Mouse (Mus musculus): ENCODE measurements around the gene Lifr. TPM values are rescaled to one million over a fixed set of nuclear protein-coding genes. Genes with fewer than 3 reads are reported as not detected.

The Lifr gene
- polyA plus RNA-seq, 1 experiment from 2014 or later = 20.4 TPM

DNA sequence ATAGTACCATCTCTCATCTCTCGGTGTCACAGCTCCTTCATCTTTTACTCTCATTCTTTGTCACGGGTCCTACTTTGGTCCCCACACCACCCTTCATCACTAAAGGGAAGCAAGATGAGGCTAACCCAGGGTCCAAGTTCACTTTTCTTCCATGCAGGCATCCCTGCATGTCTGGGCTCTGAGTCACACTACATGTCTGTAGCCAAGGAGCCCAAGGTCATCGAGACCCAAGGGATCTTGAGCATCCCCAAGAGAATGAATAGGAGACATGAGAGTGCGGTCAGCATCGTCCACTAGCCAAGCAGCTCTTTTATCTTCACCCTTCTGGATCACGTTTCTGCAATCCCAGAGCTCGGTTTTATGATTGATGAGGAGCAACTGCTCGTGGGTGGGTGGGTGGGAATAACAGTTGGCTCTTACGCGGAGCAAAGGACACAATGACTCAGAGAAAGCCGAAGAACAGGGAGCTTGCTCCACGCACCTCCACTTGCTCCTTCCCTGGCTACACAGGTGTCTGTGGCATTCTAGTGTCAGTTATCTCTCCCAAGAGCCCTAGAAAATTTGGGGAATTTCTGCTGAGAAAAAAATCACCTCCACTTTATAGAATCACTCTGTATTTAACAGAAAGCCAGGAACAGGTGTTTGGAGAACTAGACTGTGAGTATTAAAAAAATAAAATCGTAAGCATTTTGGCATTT, 143.1 kb downstream of the Lifr start:
- H3K9ac ChIP-seq (ENCODE audit: low read length) = no peak overlapping the region
- H3K9me3 ChIP-seq (replicated peaks; ENCODE audit: control insufficient read depth, low read length) = no peaks in the 10 kb centered on the region
- no peaks in the 10 kb centered on the region for H3K27me3 ChIP-seq (ENCODE audit: control insufficient read depth, insufficient read depth, low read length)
- H3K27ac ChIP-seq (ENCODE audit: low read length) = no peak overlapping the region
- no peak overlapping the region for H3K4me2 ChIP-seq (ENCODE audit: low read depth, low read length)
- peaks cover 3% of the 10 kb centered on the region; the same call in 1 of the 2 replicates for H3K4me1 ChIP-seq (ENCODE audit: control insufficient read depth, insufficient read depth, low read length)
- no peak for ATAC-seq (ENCODE audit: insufficient read depth, low FRiP score)
- WGBS = 73% methylated on average over 13 of the region's 13 CpGs
- H3K4me3 ChIP-seq (replicated peaks; ENCODE audit: low read length) = no peak overlapping the region
- no peaks in the 10 kb centered on the region for H3K36me3 ChIP-seq (ENCODE audit: control insufficient read depth, insufficient read depth, low read length)

DNA sequence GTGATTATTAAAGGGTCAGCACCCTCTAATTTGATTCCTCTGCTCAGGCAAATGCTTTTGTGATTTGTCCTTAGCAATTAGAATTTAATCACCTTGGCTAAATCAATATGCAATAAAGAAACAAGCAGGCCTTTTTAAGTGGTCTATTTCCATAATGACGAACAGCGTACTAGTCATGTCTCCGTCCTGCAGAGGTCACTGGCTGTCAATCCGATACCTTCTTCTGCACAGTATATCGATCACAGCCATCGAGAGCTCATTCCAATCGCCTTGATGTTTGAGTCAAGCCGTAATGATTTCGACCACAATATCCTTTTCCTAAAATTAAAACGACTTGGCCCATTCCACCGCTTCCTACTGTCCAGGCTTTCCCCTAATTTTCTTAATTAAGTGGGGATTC, 149.5 kb downstream of the Lifr start:
- H3K9me3 ChIP-seq (replicated peaks; ENCODE audit: control insufficient read depth, low read length) = no peaks in the 10 kb centered on the region
- H3K9ac ChIP-seq (ENCODE audit: low read length) = no peak overlapping the region
- no peak overlapping the region for H3K27ac ChIP-seq (ENCODE audit: low read length)
- H3K36me3 ChIP-seq (ENCODE audit: control insufficient read depth, insufficient read depth, low read length) = no peaks in the 10 kb centered on the region
- WGBS = 91% methylated on average over 11 of the region's 11 CpGs
- H3K4me1 ChIP-seq (ENCODE audit: control insufficient read depth, insufficient read depth, low read length) = no peaks in the 10 kb centered on the region
- no peak overlapping the region for H3K4me3 ChIP-seq (replicated peaks; ENCODE audit: low read length)
- ATAC-seq (ENCODE audit: insufficient read depth, low FRiP score) = no peak
- no peak overlapping the region for H3K4me2 ChIP-seq (ENCODE audit: low read depth, low read length)
- H3K27me3 ChIP-seq (ENCODE audit: control insufficient read depth, insufficient read depth, low read length) = no peaks in the 10 kb centered on the region

DNA sequence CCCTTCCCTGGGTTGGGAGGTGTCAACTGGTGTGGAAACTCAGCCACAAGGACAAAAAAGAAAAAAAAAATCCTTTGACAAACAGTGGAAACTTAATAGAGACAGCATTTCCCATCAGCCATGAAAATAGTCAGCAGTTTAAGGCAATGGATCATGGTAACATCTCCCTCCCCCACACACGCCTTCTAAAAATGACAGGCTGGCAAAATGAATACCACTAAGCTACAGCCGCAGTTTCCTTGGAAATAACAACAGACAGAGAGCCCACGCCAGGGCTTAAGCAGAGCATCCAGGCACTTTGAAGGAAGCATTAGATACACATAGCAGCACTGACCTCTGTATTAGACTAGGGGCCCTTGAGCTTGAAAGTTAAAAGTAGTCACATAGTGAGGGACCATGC, 150.5 kb downstream of the Lifr start:
- no peaks in the 10 kb centered on the region for H3K4me1 ChIP-seq (ENCODE audit: control insufficient read depth, insufficient read depth, low read length)
- no peaks in the 10 kb centered on the region for H3K27me3 ChIP-seq (ENCODE audit: control insufficient read depth, insufficient read depth, low read length)
- ATAC-seq (ENCODE audit: insufficient read depth, low FRiP score) = no peak
- no peak overlapping the region for H3K4me2 ChIP-seq (ENCODE audit: low read depth, low read length)
- 60% methylated on average over 3 of the region's 3 CpGs for WGBS
- H3K27ac ChIP-seq (ENCODE audit: low read length) = no peak overlapping the region
- no peak overlapping the region for H3K4me3 ChIP-seq (replicated peaks; ENCODE audit: low read length)
- no peak overlapping the region for H3K9ac ChIP-seq (ENCODE audit: low read length)
- H3K9me3 ChIP-seq (replicated peaks; ENCODE audit: control insufficient read depth, low read length) = no peaks in the 10 kb centered on the region
- no peaks in the 10 kb centered on the region for H3K36me3 ChIP-seq (ENCODE audit: control insufficient read depth, insufficient read depth, low read length)

DNA sequence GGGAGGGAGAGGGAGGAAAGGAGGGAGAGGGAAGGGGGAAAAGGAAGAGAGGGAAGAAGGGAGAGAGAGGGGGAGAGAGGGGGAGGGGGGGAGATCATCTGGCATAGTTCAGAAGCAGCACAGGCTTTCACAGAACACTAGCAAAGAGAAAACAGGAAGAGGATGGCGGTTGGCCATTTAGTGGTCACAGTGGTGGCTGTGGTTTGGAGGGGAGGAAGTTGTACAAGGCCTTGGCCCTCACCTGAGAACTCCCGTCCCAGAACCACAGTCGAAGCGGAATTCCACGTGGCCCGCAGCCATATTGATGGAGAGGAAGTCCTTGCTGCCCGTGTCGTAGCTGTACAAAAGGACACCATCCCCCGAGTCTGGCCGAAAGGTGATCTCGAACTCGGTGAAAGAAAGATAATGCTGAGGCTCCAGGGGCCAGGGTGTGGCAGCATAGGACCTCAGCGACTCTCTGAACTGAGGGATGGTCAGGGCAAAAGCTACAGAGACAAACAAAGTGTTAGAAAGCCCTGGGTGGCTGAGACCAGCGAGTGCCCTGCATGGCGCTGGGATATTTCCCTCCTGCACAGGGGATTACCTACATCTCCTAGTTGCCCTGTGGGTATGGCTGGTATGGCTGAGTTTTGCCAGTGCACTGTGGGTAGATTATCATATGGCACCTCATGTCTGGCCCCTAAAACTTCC, 151.9 kb downstream of the Lifr start:
- Histone ChIP-seq H3K36me3 (ENCODE audit: control insufficient read depth, insufficient read depth, low read length) (no peaks in the 10 kb centered on the region), H3K4me2 (ENCODE audit: low read depth, low read length) (no peak overlapping the region), H3K9ac (ENCODE audit: low read length) (no peak overlapping the region), H3K27me3 (ENCODE audit: control insufficient read depth, insufficient read depth, low read length) (no peaks in the 10 kb centered on the region), H3K27ac (ENCODE audit: low read length) (no peak overlapping the region), H3K9me3 (replicated peaks; ENCODE audit: control insufficient read depth, low read length) (no peaks in the 10 kb centered on the region), H3K4me3 (replicated peaks; ENCODE audit: low read length) (no peak overlapping the region), H3K4me1 (ENCODE audit: control insufficient read depth, insufficient read depth, low read length) (no peaks in the 10 kb centered on the region)
- no peak for ATAC-seq (ENCODE audit: insufficient read depth, low FRiP score)
- WGBS = 78% methylated on average over 15 of the region's 15 CpGs

Other genes starting within 250 kb of the Lifr start
- 2.2 and 2.5 TPM in 2 replicates for gene Osmr, start 215.6 kb upstream of the Lifr start, polyA plus RNA-seq (2015; fragmentation: Nextera tagmentation; extraction: Ambion mirVana)